Mouse (Mus musculus): ENCODE data around the gene Hcfc1r1.

Hcfc1r1 gene

GRCm38 (mm10) chr17:23673424-23674073 lies at the start of gene Hcfc1r1, which contains the start of gene Thoc6:
TSS of gene Hcfc1r1 (plus strand) at chr17:23673596.
TSS of gene Thoc6 (minus strand) at chr17:23673882.
- peak; percentile 91 to 95 for DNase-seq (ENCODE audit: low spot score in 2 of 2)

GRCm38 (mm10) chr17:23627813-23628212 lies 45.6 kb upstream of the Hcfc1r1 start:
- no peak for DNase-seq (ENCODE audit: low spot score in 2 of 2)

- peak; percentile 49 to 63 for DNase-seq (ENCODE audit: low spot score in 2 of 2)
Observed at GRCm38 (mm10) chr17:23630195-23631020, 43.0 kb upstream of the Hcfc1r1 start.

GRCm38 (mm10) chr17:23631241-23631640 lies 42.2 kb upstream of the Hcfc1r1 start:
- DNase-seq (ENCODE audit: low spot score in 2 of 2): no peak

GRCm38 (mm10) chr17:23644613-23645495 lies 28.5 kb upstream of the Hcfc1r1 start, which contains the start of gene Mmp25:
TSS of gene Mmp25 (minus strand) at chr17:23645277.
- no peak for DNase-seq (ENCODE audit: low spot score in 2 of 2)

- no peak for DNase-seq (ENCODE audit: low spot score in 2 of 2)
Observed at GRCm38 (mm10) chr17:23645894-23646293, 27.5 kb upstream of the Hcfc1r1 start.

- no peak for DNase-seq (ENCODE audit: low spot score in 2 of 2)
Observed at GRCm38 (mm10) chr17:23651363-23651762, 22.0 kb upstream of the Hcfc1r1 start.

- no peak for DNase-seq (ENCODE audit: low spot score in 2 of 2)
Observed at GRCm38 (mm10) chr17:23653324-23653723, 20.1 kb upstream of the Hcfc1r1 start.

- no peak for DNase-seq (ENCODE audit: low spot score in 2 of 2)
Observed at GRCm38 (mm10) chr17:23654001-23654400, 19.4 kb upstream of the Hcfc1r1 start.

- no peak for DNase-seq (ENCODE audit: low spot score in 2 of 2)
Observed at GRCm38 (mm10) chr17:23654410-23654809, 19.0 kb upstream of the Hcfc1r1 start.

- DNase-seq (ENCODE audit: low spot score in 2 of 2): no peak
Observed at GRCm38 (mm10) chr17:23658450-23658849, 14.9 kb upstream of the Hcfc1r1 start.

GRCm38 (mm10) chr17:23660117-23660875 lies 13.1 kb upstream of the Hcfc1r1 start, which contains the start of gene Bicdl2:
TSS of gene Bicdl2 (plus strand) at chr17:23660506.
- DNase-seq (ENCODE audit: low spot score in 2 of 2): peak in 1 of 2 experiments; percentile 23

GRCm38 (mm10) chr17:23660876-23661200 lies 12.6 kb upstream of the Hcfc1r1 start:
- no peak for DNase-seq (ENCODE audit: low spot score in 2 of 2)

- no peak for DNase-seq (ENCODE audit: low spot score in 2 of 2)
Observed at GRCm38 (mm10) chr17:23661526-23661925, 11.9 kb upstream of the Hcfc1r1 start.

- peak; percentile 28 to 41 for DNase-seq (ENCODE audit: low spot score in 2 of 2)
Observed at GRCm38 (mm10) chr17:23664556-23665021, 8.8 kb upstream of the Hcfc1r1 start.

- DNase-seq (ENCODE audit: low spot score in 2 of 2): no peak
Observed at GRCm38 (mm10) chr17:23665511-23665910, 7.9 kb upstream of the Hcfc1r1 start.

- no peak for DNase-seq (ENCODE audit: low spot score in 2 of 2)
Observed at GRCm38 (mm10) chr17:23670516-23671074, 2.8 kb upstream of the Hcfc1r1 start.

GRCm38 (mm10) chr17:23671519-23671918 lies 1.9 kb upstream of the Hcfc1r1 start:
- no peak for DNase-seq (ENCODE audit: low spot score in 2 of 2)

- no peak for DNase-seq (ENCODE audit: low spot score in 2 of 2)
Observed at GRCm38 (mm10) chr17:23672761-23673160, 635 bp upstream of the Hcfc1r1 start.

- no peak for DNase-seq (ENCODE audit: low spot score in 2 of 2)
Observed at GRCm38 (mm10) chr17:23674271-23674952, 1.0 kb downstream of the Hcfc1r1 start.
